20 mouse cellular contexts compared by ENCODE assay signal in the genomic region with DNA sequence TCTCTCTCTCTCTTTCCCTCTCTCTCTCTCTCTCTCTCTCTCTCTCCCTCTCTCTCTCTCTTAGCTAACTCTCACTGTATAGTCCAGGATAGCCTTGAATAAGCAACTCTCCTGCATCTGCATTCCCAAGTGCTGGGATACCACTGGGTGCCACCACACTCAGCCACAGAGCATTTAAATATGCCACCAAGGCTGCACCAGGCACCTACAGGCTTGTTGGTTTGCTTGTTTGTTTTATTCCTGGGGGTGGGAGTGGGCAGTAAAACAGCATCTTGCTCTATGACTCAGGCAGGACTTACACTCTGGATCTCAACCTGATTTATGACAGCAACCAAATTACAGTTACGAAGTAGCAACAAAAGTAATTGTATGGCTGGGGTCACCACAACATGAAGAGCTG. TPM values are rescaled to one million over a fixed set of nuclear protein-coding genes. Genes with fewer than 3 reads are reported as not detected.
"Had no signal": no experiment of that assay in that cellular context is flagged by ENCODE, and none has a peak within 500 bp of the region (broad histone marks: within the 10 kb centered on the region; RNA-seq: fewer than 3 reads in every experiment).

No protein-coding gene starts in this region.

- DNase-seq: retina, postnatal 1 day; right cerebral cortex, adult 18-20 months; right cerebral cortex, postnatal 14 days; right cerebral cortex, postnatal 25 days; right cerebral cortex, postnatal 4 days; spleen, adult 18-20 months; thymus, adult 18-20 months; thymus, adult 2 months; thymus, postnatal 14 days; thymus, postnatal 25 days; thymus, postnatal 36 days; thymus, postnatal 4 days had no signal

- H3K4me1 ChIP-seq: stomach, embryonic 15.5 days had no signal

- H3K27ac ChIP-seq: neural tube, embryonic 13.5 days; neural tube, embryonic 15.5 days; stomach, embryonic 15.5 days; stomach, postnatal 0 days had no signal

- H3K9ac ChIP-seq: neural tube, embryonic 13.5 days; neural tube, embryonic 15.5 days; stomach, embryonic 15.5 days had no signal

- H3K9me3 ChIP-seq: neural tube, embryonic 13.5 days; neural tube, embryonic 15.5 days; stomach, embryonic 15.5 days had no signal

- H3K36me3 ChIP-seq: neural tube, embryonic 13.5 days; neural tube, embryonic 15.5 days; stomach, embryonic 15.5 days had no signal

- H3K4me2 ChIP-seq: neural tube, embryonic 13.5 days; neural tube, embryonic 15.5 days; stomach, embryonic 15.5 days had no signal

- H3K4me3 ChIP-seq: neural tube, embryonic 13.5 days; neural tube, embryonic 15.5 days; stomach, embryonic 15.5 days had no signal

- H3K27me3 ChIP-seq: neural tube, embryonic 13.5 days; neural tube, embryonic 15.5 days; stomach, embryonic 15.5 days had no signal

RNA-seq across cellular contexts. Expression of a gene that starts 25.6 kb away (rescaled TPM):
- total RNA-seq: neutrophil, adult 5-6 weeks had no signal
- polyA plus RNA-seq: small intestine, adult 2 months; spleen, adult 2 months; stomach, embryonic 14.5 days; stomach, embryonic 15.5 days had no signal
